Mouse (Mus musculus): ENCODE measurements around the gene Galnt14. TPM values are rescaled to one million over a fixed set of nuclear protein-coding genes. Genes with fewer than 3 reads are reported as not detected.

Gene Galnt14
- polyA plus RNA-seq, 1 experiment from 2014 or later, result 28.4 TPM

- Histone ChIP-seq H3K4me1 (replicated peaks) (peaks cover 37% of the 10 kb centered on the region), H3K27ac (replicated peaks) (peak overlapping the region; percentile 89), H3K36me3 (no peaks in the 10 kb centered on the region), H3K4me3 (no peak overlapping the region), H3K27me3 (no peaks in the 10 kb centered on the region), H3K9me3 (no peaks in the 10 kb centered on the region), H3K9ac (no peak overlapping the region), H3K4me2 (no peak overlapping the region)
- WGBS, result 14% methylated on average over 7 of the region's 7 CpGs
- ATAC-seq (ENCODE audit: low read depth), result peak; percentile 76
Measured at GRCm38 (mm10) chr17:73474371-73474770, 235.9 kb downstream of the Galnt14 start.

- Histone ChIP-seq H3K9ac (no peak overlapping the region), H3K9me3 (no peaks in the 10 kb centered on the region), H3K36me3 (no peaks in the 10 kb centered on the region), H3K4me1 (replicated peaks) (peaks cover 34% of the 10 kb centered on the region), H3K4me3 (no peak overlapping the region), H3K4me2 (no peak overlapping the region), H3K27ac (replicated peaks) (peak overlapping the region; percentile 89), H3K27me3 (no peaks in the 10 kb centered on the region)
- no peak for ATAC-seq (ENCODE audit: low read depth)
- WGBS, result 73% methylated on average over 3 of the region's 3 CpGs
Measured at GRCm38 (mm10) chr17:73473012-73473411, 237.2 kb downstream of the Galnt14 start.

GRCm38 (mm10) chr17:73460874-73461273 is 249.4 kb downstream of the Galnt14 start:
- Histone ChIP-seq H3K36me3 (no peaks in the 10 kb centered on the region), H3K27ac (replicated peaks) (peak overlapping the region; percentile 14; the same call in 1 of the 2 replicates), H3K4me3 (no peak overlapping the region), H3K27me3 (no peaks in the 10 kb centered on the region), H3K4me1 (replicated peaks) (no peaks in the 10 kb centered on the region; the same call in 1 of the 2 replicates), H3K4me2 (no peak overlapping the region), H3K9ac (no peak overlapping the region), H3K9me3 (no peaks in the 10 kb centered on the region)
- peak; percentile 84 for ATAC-seq (ENCODE audit: low read depth)
- WGBS, result 52% methylated on average over 4 of the region's 4 CpGs

GRCm38 (mm10) chr17:73458741-73459140 is 251.5 kb downstream of the Galnt14 start:
- H3K27ac ChIP-seq (replicated peaks), result no peak overlapping the region
- H3K4me3 ChIP-seq, result no peak overlapping the region
- no peaks in the 10 kb centered on the region for H3K27me3 ChIP-seq
- no peaks in the 10 kb centered on the region for H3K36me3 ChIP-seq
- H3K4me1 ChIP-seq (replicated peaks), result no peaks in the 10 kb centered on the region; the same call in 1 of the 2 replicates
- 81% methylated on average over 4 of the region's 4 CpGs for WGBS
- no peak overlapping the region for H3K9ac ChIP-seq
- H3K9me3 ChIP-seq, result no peaks in the 10 kb centered on the region
- no peak for ATAC-seq (ENCODE audit: low read depth)
- no peak overlapping the region for H3K4me2 ChIP-seq

GRCm38 (mm10) chr17:73456551-73456950 is 253.7 kb downstream of the Galnt14 start:
- WGBS, result 85% methylated on average over 2 of the region's 2 CpGs
- Histone ChIP-seq H3K27me3 (no peaks in the 10 kb centered on the region), H3K27ac (replicated peaks) (no peak overlapping the region), H3K4me1 (replicated peaks) (no peaks in the 10 kb centered on the region; the same call in 1 of the 2 replicates), H3K4me2 (no peak overlapping the region), H3K4me3 (no peak overlapping the region), H3K9me3 (no peaks in the 10 kb centered on the region), H3K9ac (no peak overlapping the region), H3K36me3 (no peaks in the 10 kb centered on the region)
- ATAC-seq (ENCODE audit: low read depth), result no peak

- no peak for ATAC-seq (ENCODE audit: low read depth)
- Histone ChIP-seq H3K9ac (no peak overlapping the region), H3K4me1 (replicated peaks) (no peaks in the 10 kb centered on the region), H3K27me3 (no peaks in the 10 kb centered on the region), H3K4me2 (no peak overlapping the region), H3K4me3 (no peak overlapping the region), H3K27ac (replicated peaks) (no peak overlapping the region), H3K36me3 (no peaks in the 10 kb centered on the region), H3K9me3 (no peaks in the 10 kb centered on the region)
- 51% methylated on average over 3 of the region's 3 CpGs for WGBS
Measured at GRCm38 (mm10) chr17:73453646-73454045, 256.6 kb downstream of the Galnt14 start.

GRCm38 (mm10) chr17:73452151-73452760 is 258.0 kb downstream of the Galnt14 start:
- H3K9me3 ChIP-seq, result no peaks in the 10 kb centered on the region
- no peak for ATAC-seq (ENCODE audit: low read depth)
- H3K27me3 ChIP-seq, result no peaks in the 10 kb centered on the region
- no peaks in the 10 kb centered on the region for H3K36me3 ChIP-seq
- H3K9ac ChIP-seq, result no peak overlapping the region
- no peak overlapping the region for H3K27ac ChIP-seq (replicated peaks)
- WGBS, result 95% methylated on average over 4 of the region's 4 CpGs
- no peak overlapping the region for H3K4me3 ChIP-seq
- H3K4me2 ChIP-seq, result no peak overlapping the region
- H3K4me1 ChIP-seq (replicated peaks), result no peaks in the 10 kb centered on the region

- H3K4me1 ChIP-seq (replicated peaks), result no peaks in the 10 kb centered on the region
- H3K4me3 ChIP-seq, result no peak overlapping the region
- no peaks in the 10 kb centered on the region for H3K9me3 ChIP-seq
- H3K9ac ChIP-seq, result no peak overlapping the region
- H3K36me3 ChIP-seq, result no peaks in the 10 kb centered on the region
- H3K27me3 ChIP-seq, result no peaks in the 10 kb centered on the region
- no peak overlapping the region for H3K4me2 ChIP-seq
- no peak overlapping the region for H3K27ac ChIP-seq (replicated peaks)
- ATAC-seq (ENCODE audit: low read depth), result no peak
Measured at GRCm38 (mm10) chr17:73449104-73449503, 261.1 kb downstream of the Galnt14 start.

Other genes starting within 250 kb of the Galnt14 start
- gene Ehd3, start 93.7 kb upstream of the Galnt14 start, polyA plus RNA-seq (2015; fragmentation: Nextera tagmentation; extraction: Ambion mirVana), result 20.1 and 20.9 TPM in 2 replicates
- 0.08 and 0.52 TPM in 2 replicates for gene Xdh, start 239.7 kb upstream of the Galnt14 start, polyA plus RNA-seq (2015; fragmentation: Nextera tagmentation; extraction: Ambion mirVana)